Mouse (Mus musculus) limb, embryonic 11.5 days (tissue): ENCODE measurements around the gene Lhfp. TPM values are rescaled to one million over a fixed set of nuclear protein-coding genes. Genes with fewer than 3 reads are reported as not detected.

ENCODE experiments used
- ATAC-seq: fragments of 200-750 bp; cut with Nextera tagmentation; 2 replicates; pipeline ENCODE4 v1.8.0; 2017; ENCODE audit warnings: low read depth; ENCODE audit not compliant: insufficient number of reproducible peaks, low FRiP score, low TSS enrichment
- DNase-seq: peaks from one replicate; pipeline ENCODE4 v3.0.0-alpha.2; 2015; ENCODE audit warnings: low spot score
- H3K27ac ChIP-seq: fragments of 300-500 bp; sonication (generic); replicated peaks from 2 replicates; pipeline ENCODE4 v1.5.1; 2014; ENCODE audit warnings: low read depth, mild to moderate bottlenecking, low read length
- H3K27me3 ChIP-seq: fragments of 300-500 bp; sonication (generic); 2 replicates; pipeline ENCODE4 v1.6.1; 2014; ENCODE audit warnings: mild to moderate bottlenecking, low read length, mixed read lengths; ENCODE audit not compliant: control insufficient read depth, insufficient read depth
- H3K36me3 ChIP-seq: fragments of 300-500 bp; sonication (generic); 2 replicates; pipeline ENCODE4 v1.6.1; 2014; ENCODE audit warnings: mild to moderate bottlenecking, low read length, moderate library complexity, mixed read lengths; ENCODE audit not compliant: control insufficient read depth, insufficient read depth
- H3K4me1 ChIP-seq: fragments of 300-500 bp; sonication (generic); 2 replicates; pipeline ENCODE4 v1.6.1; 2014; ENCODE audit warnings: low read length, mixed read lengths; ENCODE audit not compliant: control insufficient read depth, insufficient read depth
- H3K4me2 ChIP-seq: fragments of 300-500 bp; sonication (generic); 2 replicates; pipeline ENCODE4 v1.6.1; 2014; ENCODE audit warnings: low read depth, mild to moderate bottlenecking, moderate library complexity; ENCODE audit not compliant: severe bottlenecking
- H3K4me3 ChIP-seq: fragments of 300-500 bp; sonication (generic); 2 replicates; pipeline ENCODE4 v1.5.1; 2014; ENCODE audit warnings: low read depth, low read length
- H3K9ac ChIP-seq: fragments of 300-500 bp; sonication (generic); 2 replicates; pipeline ENCODE4 v1.6.1; 2014; ENCODE audit warnings: mild to moderate bottlenecking, low read length
- H3K9me3 ChIP-seq: fragments of 300-500 bp; sonication (generic); 2 replicates; pipeline ENCODE4 v1.6.1; 2016; ENCODE audit warnings: low read length; ENCODE audit not compliant: control insufficient read depth
- WGBS: fragments of 180-500 bp; shearing (Covaris S2); extraction: QIAGEN DNeasy Blood & Tissue Kit; methylation state at CpG from one replicate; pipeline ENCODE4 v1.1.7; 2014; 5-methylcytosine and 5-hydroxymethylcytosine counted together
- polyA plus RNA-seq: library from polyadenylated mRNA; unstranded; fragments of >200 nt; fragmentation: Nextera tagmentation; extraction: Ambion mirVana; gene quantifications from 2 replicates; pipeline ENCODE4 v1.2.1, GENCODE M21; 2014

Lhfp gene
- polyA plus RNA-seq, 1 experiment from 2014 or later = 61.0 TPM

DNA sequence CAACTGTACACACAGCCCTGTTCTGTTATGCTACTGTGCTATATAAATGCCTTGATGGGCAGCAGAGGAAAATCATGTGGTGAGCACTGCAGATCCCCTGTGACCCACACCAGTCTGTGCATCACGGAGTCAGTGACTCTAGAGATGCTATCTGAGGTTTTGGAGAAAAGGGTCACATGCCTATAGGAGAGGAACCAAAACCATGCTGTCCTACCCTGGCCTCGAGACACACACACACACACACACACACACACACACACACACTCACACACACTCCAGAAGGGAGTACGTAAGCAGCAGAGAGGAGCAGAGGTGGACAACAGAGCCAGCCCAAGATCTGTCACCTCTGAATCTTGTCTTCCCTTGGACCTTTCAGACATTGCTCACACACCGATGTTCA lies 195.1 kb downstream of the Lhfp start:
- no peak overlapping the region for H3K9ac ChIP-seq
- no peak overlapping the region for H3K27ac ChIP-seq
- H3K4me2 ChIP-seq = no peak overlapping the region
- H3K27me3 ChIP-seq = no peaks in the 10 kb centered on the region
- H3K9me3 ChIP-seq = no peaks in the 10 kb centered on the region
- H3K4me1 ChIP-seq = no peaks in the 10 kb centered on the region
- ATAC-seq = no peak
- no peaks in the 10 kb centered on the region for H3K36me3 ChIP-seq
- WGBS = 89% methylated on average over 4 of the region's 4 CpGs
- DNase-seq = no peak
- H3K4me3 ChIP-seq = no peak overlapping the region

DNA sequence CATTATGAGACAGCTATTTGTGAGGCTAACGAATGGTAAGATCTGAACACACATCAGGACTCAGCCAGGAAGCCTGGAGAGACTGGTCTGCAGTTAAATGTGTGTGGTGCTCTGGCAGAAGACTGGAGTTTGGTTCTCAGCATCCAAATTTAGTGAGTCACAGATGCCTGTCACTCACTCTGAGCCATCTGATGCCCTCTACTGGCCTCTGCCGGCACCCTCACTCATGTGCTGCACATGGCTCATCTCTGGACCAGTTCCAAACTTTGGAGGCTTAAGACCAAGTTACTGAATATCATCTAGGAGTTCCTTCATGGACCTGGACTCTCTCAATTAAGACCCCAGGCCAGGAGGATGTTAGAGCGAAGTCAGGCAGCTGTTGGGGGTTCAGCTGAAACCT lies 198.8 kb downstream of the Lhfp start:
- Histone ChIP-seq H3K4me1 (no peaks in the 10 kb centered on the region), H3K4me2 (no peak overlapping the region), H3K27me3 (no peaks in the 10 kb centered on the region), H3K9ac (no peak overlapping the region), H3K9me3 (no peaks in the 10 kb centered on the region), H3K4me3 (no peak overlapping the region), H3K27ac (no peak overlapping the region), H3K36me3 (no peaks in the 10 kb centered on the region)
- no peak for DNase-seq
- 88% methylated on average over 3 of the region's 3 CpGs for WGBS
- no peak for ATAC-seq

DNA sequence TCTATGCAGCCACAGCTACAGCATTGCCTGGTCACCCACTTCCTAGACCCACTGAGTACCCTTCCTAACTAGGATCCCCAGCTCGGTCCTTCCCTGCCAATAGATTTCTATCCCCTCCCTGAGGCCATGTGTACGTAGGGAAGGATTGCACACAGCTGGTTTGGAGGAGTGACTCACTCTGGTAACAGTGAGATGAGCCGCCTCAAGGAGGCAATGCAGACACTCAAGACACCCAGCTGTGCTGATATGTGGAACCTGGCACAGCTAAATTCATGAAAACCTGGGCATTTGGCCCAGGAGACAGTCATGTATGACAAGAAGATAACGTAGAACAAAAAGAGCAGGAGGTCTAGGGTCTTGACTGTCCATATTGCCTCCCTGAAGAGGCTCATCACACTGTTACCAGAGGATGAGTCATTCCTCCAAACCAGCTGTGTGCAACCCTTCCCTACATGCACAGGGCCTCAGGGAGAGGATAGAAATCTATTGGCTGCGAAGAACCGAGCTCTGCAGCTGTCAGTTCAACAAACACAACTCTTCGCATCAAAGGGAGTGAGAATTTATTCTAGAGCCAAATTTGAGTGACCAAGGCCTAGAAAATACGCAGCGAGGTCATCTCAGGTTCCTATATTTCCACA lies 204.4 kb downstream of the Lhfp start:
- Histone ChIP-seq H3K27me3 (no peaks in the 10 kb centered on the region), H3K27ac (no peak overlapping the region), H3K4me2 (no peak overlapping the region), H3K36me3 (no peaks in the 10 kb centered on the region), H3K9ac (no peak overlapping the region), H3K4me1 (no peaks in the 10 kb centered on the region), H3K4me3 (no peak overlapping the region), H3K9me3 (no peaks in the 10 kb centered on the region)
- DNase-seq (no peak), ATAC-seq (no peak)
- 89% methylated on average over 9 of the region's 9 CpGs for WGBS

DNA sequence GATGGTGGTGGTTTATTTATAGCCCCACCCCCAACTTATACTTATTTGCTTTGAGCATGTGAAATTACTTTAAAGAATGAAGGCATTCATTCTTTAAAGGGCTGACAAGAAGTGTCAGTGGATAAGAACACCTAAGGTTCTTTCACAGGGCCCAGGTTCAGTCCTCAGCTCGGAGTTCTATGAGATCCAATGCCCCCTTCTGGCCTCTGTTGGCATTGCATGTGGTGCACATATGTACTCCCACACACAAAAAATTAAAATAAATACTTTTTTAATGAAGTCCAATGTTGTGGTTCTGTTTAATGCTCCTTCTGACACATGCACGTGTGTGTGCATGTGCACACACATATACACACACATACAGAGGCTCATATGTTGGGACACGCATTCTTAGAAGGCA lies 205.8 kb downstream of the Lhfp start:
- WGBS = 81% methylated on average over 3 of the region's 3 CpGs
- ATAC-seq = no peak
- DNase-seq = peak; percentile 59
- H3K27ac ChIP-seq = no peak overlapping the region
- H3K4me2 ChIP-seq = no peak overlapping the region
- H3K4me3 ChIP-seq = no peak overlapping the region
- no peak overlapping the region for H3K9ac ChIP-seq
- H3K9me3 ChIP-seq = no peaks in the 10 kb centered on the region
- no peaks in the 10 kb centered on the region for H3K27me3 ChIP-seq
- no peaks in the 10 kb centered on the region for H3K4me1 ChIP-seq
- H3K36me3 ChIP-seq = no peaks in the 10 kb centered on the region

DNA sequence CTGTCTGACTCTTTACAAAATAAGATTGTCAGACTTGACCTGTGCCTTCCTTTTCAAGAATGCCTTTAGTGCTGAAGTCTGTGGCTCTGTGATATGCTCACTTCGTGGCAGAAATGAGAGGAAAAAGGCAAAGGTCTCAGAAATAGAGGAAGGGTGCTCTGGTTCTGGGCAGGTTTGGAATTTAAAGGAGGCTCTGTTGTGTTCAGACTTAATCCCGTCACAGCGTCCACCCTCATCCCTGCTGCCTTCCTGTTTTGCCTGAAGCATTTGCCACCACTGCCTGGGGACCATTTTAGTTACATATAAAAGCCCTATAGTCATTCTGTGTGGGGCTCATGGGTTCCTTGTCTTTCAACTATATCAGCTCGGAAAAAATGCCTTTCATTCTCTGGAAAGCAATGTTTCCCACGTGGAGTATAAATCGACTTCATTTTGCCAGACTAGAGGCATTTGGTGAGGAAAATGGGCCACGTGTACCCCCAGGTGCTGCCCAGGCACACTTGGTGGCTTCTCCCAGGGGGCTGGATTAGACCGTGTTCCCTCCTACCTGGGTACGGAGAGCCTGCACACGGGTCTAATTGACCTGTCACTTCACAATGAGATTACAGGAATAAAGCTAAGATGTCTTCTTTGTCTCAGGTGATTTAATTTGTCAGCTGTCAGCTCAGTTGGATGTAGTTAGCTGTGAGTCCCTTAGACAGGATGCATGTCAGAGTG lies 207.0 kb downstream of the Lhfp start:
- no peak overlapping the region for H3K4me3 ChIP-seq
- 0 out of 2 replicates have a peak, but pooled peaks cover 2% of the 10 kb centered on the region for H3K4me1 ChIP-seq
- no peaks in the 10 kb centered on the region for H3K27me3 ChIP-seq
- H3K4me2 ChIP-seq = no peak overlapping the region
- DNase-seq = no peak
- 42% methylated on average over 10 of the region's 10 CpGs for WGBS
- H3K9me3 ChIP-seq = no peaks in the 10 kb centered on the region
- no peak overlapping the region for H3K9ac ChIP-seq
- no peak overlapping the region for H3K27ac ChIP-seq
- H3K36me3 ChIP-seq = no peaks in the 10 kb centered on the region
- no peak for ATAC-seq

DNA sequence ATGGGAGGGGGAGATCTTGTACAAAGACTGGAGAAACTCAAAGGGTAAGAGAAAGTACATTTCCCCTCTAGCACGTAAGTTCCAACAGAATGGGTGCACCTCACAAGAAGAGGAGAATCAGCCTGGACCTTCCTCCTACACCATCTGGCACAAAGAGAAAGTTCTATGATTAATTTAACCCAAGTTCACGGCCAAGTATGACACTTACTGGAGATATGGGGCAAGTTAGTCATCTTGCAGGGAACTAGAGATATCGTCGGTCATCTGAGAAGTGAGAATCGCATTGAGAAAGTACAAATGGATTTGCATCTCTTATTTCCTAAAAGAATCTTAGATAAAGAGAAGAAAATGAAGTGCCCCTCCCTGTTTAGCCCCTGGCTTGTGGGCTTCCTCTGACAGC lies 211.2 kb downstream of the Lhfp start:
- no peaks in the 10 kb centered on the region for H3K36me3 ChIP-seq
- 0 out of 2 replicates have a peak, but pooled peaks cover 2% of the 10 kb centered on the region for H3K4me1 ChIP-seq
- H3K4me2 ChIP-seq = no peak overlapping the region
- WGBS = 92% methylated on average over 5 of the region's 5 CpGs
- no peaks in the 10 kb centered on the region for H3K9me3 ChIP-seq
- no peak overlapping the region for H3K9ac ChIP-seq
- no peaks in the 10 kb centered on the region for H3K27me3 ChIP-seq
- no peak for ATAC-seq
- H3K27ac ChIP-seq = no peak overlapping the region
- DNase-seq = no peak
- H3K4me3 ChIP-seq = no peak overlapping the region

DNA sequence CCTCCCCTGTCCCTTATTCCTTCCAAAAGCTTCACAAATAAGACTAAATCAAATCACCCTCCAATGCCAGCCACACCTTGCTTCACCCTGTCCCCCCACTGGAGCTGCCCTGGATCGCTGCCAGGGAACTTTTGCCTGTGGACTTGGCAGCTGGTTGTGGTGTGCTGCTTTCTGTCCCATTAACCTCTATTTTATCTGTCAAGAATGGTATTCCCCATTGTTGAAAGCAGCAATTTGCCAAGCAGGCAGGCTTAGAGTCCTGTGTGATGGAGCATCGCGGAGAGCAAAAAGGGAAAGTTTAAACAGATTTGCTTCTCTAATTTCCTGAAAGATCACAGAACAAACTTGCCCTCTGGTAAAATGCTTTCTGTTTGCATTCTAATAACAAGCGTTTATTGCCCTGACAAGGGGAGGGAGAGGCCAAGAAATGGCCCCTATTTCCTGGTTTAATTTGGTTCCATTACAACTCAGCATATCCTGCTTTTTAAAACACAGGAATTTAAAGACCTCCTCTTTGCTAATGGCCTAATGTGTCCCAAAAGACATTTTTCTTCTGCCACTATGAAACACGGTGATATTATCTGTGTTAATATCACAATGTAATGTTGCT lies 212.0 kb downstream of the Lhfp start:
- no peaks in the 10 kb centered on the region for H3K36me3 ChIP-seq
- no peak overlapping the region for H3K4me2 ChIP-seq
- DNase-seq (peak; percentile 61), ATAC-seq (no peak)
- H3K9ac ChIP-seq = no peak overlapping the region
- H3K4me1 ChIP-seq = 0 out of 2 replicates have a peak, but pooled peaks cover 2% of the 10 kb centered on the region
- no peak overlapping the region for H3K4me3 ChIP-seq
- 20% methylated on average over 5 of the region's 5 CpGs for WGBS
- no peaks in the 10 kb centered on the region for H3K9me3 ChIP-seq
- no peak overlapping the region for H3K27ac ChIP-seq
- no peaks in the 10 kb centered on the region for H3K27me3 ChIP-seq

DNA sequence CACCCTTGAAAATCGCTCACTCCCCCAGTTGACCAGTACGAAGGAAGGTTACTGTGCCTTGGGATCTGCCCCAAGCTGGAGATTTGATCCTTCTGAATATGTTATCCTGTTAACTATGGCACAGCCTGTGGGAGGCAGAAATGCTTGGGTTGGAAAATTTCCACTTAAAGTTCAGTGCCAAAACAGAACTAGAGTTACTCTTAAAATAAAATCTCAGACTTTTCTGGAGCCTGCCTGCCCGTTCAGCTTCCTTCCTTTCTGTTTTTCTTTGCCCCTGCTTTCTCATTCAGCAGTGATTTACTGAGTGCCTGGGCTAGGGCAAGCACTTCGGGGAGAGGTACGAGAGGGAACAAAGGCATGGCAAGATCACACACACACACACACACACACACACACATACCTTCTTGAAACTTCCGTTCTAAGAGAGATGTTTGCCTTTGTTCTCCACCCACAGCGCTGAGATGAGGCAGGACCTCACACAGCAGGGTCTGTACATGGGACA lies 217.4 kb downstream of the Lhfp start:
- Histone ChIP-seq H3K9me3 (no peaks in the 10 kb centered on the region), H3K4me3 (no peak overlapping the region), H3K4me2 (no peak overlapping the region), H3K36me3 (no peaks in the 10 kb centered on the region), H3K4me1 (no peaks in the 10 kb centered on the region), H3K9ac (no peak overlapping the region), H3K27me3 (no peaks in the 10 kb centered on the region), H3K27ac (no peak overlapping the region)
- peak; percentile 28 for DNase-seq
- WGBS = 36% methylated on average over 7 of the region's 7 CpGs
- ATAC-seq = no peak
